Mouse (Mus musculus): ENCODE results near the gene Cbx1.
"Not testable (repeated sequence)": the region's sequence is repeated elsewhere in the genome, so short reads cannot be mapped to it uniquely, and the experiment has no call there.

Gene Cbx1

DNA sequence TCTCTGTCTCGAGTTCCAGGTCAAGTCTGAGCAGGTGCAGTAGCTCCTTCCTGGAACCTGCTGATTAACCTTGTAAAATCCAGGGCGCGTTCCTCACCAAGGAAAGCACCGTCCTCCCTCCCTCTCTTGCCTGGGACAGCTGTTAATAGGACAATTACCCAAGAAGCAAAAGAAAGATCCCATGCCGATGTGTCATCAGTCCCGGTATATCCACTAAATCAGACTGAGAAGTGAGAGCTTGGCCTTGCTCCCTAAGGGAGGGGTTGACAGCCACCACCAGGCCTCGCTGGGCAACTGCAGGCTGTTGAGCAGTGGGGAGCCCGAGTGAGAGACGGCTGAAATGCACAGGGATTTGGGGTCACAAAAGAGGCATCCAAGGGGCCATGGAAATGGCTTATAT is 48.4 kb downstream of the Cbx1 start:
- no peak for DNase-seq (ENCODE audit: low spot score in 2 of 2)

GRCm38 (mm10) chr11:96838341-96838740 is 49.4 kb downstream of the Cbx1 start:
- DNase-seq (ENCODE audit: low spot score in 2 of 2), result no peak

- no peak for DNase-seq (ENCODE audit: low spot score in 2 of 2)
Measured at GRCm38 (mm10) chr11:96839428-96839827, 50.5 kb downstream of the Cbx1 start.

GRCm38 (mm10) chr11:96839877-96840276 is 51.0 kb downstream of the Cbx1 start:
- no peak for DNase-seq (ENCODE audit: low spot score in 2 of 2)

DNA sequence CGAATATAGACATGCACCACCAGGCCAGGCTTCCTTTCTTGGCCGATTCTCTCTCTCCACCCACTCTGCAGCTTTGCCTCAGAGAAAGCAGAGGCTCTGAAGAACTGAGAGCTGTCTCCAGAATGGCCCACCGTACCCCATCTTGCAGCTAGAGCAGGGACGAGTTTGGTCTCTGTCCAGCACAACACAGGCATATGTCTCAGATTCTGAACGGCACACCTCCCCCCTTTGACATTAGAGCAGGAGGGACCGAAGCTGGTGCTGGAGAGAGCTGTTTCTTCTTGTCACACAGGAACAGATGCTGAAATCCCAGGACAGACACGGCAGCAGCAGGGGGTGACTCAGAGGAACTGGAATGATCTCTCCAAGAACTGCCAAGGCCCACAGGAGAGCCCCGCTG is 51.4 kb downstream of the Cbx1 start:
- DNase-seq (ENCODE audit: low spot score in 2 of 2), result peak; percentile 78 to 79

DNA sequence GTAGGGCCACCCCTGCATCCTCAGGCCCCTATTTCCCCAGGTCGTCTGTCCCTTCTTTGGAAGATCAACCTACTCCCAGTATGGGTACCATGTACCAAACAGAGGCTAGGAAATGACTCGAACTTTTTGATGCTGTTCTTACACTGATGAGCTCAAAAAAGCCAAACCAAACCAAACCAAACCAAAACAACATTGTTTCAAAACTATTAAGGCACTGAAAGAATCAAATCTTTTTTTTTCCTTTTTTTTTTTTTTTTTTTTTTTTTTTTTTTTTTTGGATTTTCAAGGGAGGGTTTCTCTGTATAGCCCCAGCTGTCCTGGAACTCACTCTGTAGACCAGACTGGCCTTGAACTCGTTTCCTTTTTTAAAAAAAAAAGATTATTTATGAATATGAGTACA is 54.7 kb downstream of the Cbx1 start:
- DNase-seq (ENCODE audit: low spot score in 2 of 2), result no peak

- no peak for DNase-seq (ENCODE audit: low spot score in 2 of 2)
Measured at GRCm38 (mm10) chr11:96847240-96847639, 58.3 kb downstream of the Cbx1 start.

DNA sequence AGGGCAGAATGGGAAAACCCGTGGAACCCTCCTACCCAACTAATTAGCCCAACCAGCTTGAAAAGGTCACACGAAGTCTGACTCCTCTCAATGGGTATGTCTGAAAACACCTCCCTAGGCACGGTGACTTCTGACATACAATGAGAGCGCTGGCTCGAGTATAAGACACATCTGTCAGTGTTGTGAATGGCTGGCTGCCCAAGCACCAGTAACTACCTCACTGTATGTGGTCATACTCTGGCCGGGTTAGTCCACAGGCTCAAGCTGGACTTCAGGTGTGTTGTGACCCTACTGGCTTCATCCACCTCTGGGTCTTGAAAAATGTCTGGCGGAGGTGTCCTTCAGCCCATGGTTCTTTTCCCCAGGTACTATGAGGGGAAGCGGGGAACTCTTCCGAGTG is 59.8 kb downstream of the Cbx1 start:
- DNase-seq (ENCODE audit: low spot score in 2 of 2), result no peak

DNA sequence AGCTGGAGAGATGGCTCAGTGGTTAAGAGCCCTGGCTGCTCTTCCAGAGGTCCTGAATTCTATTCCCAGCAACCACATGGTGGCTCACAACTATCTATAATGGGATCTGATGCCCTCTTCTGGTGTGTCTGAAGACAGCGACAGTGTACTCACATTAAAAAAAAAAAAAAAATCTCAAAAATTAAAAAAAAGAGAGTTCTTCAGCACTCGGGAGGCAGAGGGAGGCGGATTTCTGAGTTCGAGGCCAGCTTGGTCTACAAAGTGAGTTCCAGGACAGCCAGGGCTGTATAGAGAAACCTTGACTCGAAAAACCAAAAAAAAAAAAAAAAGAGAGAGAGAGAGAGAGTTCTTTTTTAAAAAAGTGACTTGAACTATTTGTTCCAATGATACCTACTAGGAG is 60.2 kb downstream of the Cbx1 start:
- DNase-seq (ENCODE audit: low spot score in 2 of 2), result not testable (repeated sequence)

DNA sequence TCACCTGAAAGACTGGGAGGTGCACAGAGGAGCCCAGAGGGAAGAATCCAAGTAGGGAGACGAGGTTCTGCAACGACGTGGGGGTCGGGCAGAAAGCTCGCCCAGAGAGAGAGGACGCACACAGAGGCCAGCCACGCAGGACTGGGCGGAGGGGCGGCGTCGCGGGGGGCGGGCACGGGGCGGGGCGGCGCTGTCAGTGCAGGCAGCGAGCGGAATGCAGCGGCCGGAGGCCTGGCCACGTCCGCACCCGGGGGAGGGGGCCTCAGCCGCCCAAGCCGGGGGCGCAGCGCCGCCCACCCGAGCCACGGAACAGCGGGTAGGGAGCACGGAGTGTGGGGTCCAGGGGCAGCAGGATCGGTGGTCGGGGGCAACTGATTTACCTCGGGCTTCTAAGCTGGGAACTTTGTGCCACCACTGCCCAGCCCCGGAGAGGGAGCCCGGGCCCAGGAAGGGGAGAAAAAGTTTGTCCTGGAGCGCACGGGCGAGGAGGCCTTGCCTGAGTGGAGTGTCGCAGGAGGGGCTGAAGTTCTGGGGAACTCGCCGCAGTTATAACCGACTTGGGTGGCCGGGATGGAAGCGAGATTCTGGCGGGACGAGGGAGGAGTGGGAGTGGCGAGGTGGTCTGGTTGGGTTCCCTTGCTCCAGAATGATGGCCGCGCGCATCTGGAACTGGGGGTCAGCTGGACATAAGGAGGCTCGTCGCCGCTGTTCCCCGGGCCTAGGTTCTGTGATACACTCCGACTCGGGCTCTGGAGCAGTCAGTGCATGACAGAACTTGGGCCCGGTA is 60.9 kb downstream of the Cbx1 start, which contains the start of gene Copz2:
Copz2 (plus strand) TSS at position 190 of the 787 bp plus-strand sequence.
- DNase-seq (ENCODE audit: low spot score in 2 of 2), result no peak

- no peak for DNase-seq (ENCODE audit: low spot score in 2 of 2)
Measured at GRCm38 (mm10) chr11:96857446-96857845, 68.5 kb downstream of the Cbx1 start.

Measured in frontal cortex, postnatal 36 days (tissue).